Mouse (Mus musculus) kidney, adult 2 months (tissue): ENCODE measurements at regions not wholly inside any gene's neighbourhood (a gene's known extent, or its start where the extent isn't known, plus 50 kb on each side); places are given as distances from the start of the nearest gene placed in this dataset.

ENCODE experiments used
- DNase-seq: peaks from one replicate; pipeline ENCODE4 v3.0.0; 2021
- H3K27ac ChIP-seq: fragments of 200-500 bp; 2 replicates; pipeline ENCODE4 v1.5.1; 2012; ENCODE audit warnings: low read depth, low read length, control low read depth, inconsistent platforms; ENCODE audit not compliant: insufficient read depth
- H3K27me3 ChIP-seq: fragments of 200-500 bp; replicated peaks from 2 replicates; pipeline ENCODE4 v1.6.1; 2012; ENCODE audit warnings: mild to moderate bottlenecking, moderate library complexity, low read length, inconsistent platforms; ENCODE audit not compliant: control insufficient read depth, insufficient read depth
- H3K36me3 ChIP-seq: fragments of 200-500 bp; 2 replicates; pipeline ENCODE4 v1.6.1; 2012; ENCODE audit warnings: mild to moderate bottlenecking, moderate library complexity, low read length, inconsistent platforms; ENCODE audit not compliant: control insufficient read depth, insufficient read depth
- H3K4me1 ChIP-seq: fragments of 200-500 bp; 2 replicates; pipeline ENCODE4 v1.6.1; 2011; ENCODE audit warnings: low read length; ENCODE audit not compliant: control insufficient read depth, insufficient read depth
- H3K4me3 ChIP-seq: fragments of 200-500 bp; 2 replicates; pipeline ENCODE4 v1.5.1; 2011; ENCODE audit warnings: mild to moderate bottlenecking, low read depth, low read length, control low read depth; ENCODE audit not compliant: insufficient read depth
- CTCF ChIP-seq: fragments of 200-500 bp; conservative IDR thresholded peaks from 2 replicates; pipeline ENCODE4 v1.5.1; 2011; ENCODE audit warnings: low read depth, mild to moderate bottlenecking, control low read depth, low read length, moderate library complexity, mixed read lengths; ENCODE audit not compliant: insufficient read depth, insufficient read length
- POLR2A ChIP-seq: fragments of 200-500 bp; IDR thresholded peaks from one replicate; pipeline ENCODE4 v1.6.1; 2011; ENCODE audit warnings: low read depth, low read length, control low read depth
- WGBS: fragments of 180-500 bp; shearing (Covaris S2); methylation state at CpG from one replicate; pipeline ENCODE4 v1.1.7; 2018; 5-methylcytosine and 5-hydroxymethylcytosine counted together

DNA sequence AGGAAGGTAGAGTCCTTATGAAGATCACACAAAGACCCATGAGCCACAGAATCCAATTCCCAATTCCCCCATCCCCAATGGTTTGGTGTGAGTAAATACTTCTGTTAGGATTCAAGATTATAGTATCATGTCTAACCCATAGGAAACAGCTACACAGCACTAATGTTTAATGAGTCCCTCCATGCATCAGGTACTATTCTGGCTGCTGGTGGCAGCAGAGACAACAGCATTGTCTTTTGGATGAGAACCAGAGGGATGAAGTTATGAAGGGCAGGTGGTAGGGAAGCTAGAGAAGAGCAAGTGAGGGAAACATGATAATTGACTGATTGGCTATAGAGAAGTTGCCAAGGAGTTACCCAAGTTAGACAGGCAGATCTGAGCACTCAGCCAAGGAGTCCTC is 885.0 kb downstream of the Epha4 start:
- Histone ChIP-seq H3K27me3 (no peaks in the 10 kb centered on the region), H3K4me3 (no peak overlapping the region), H3K36me3 (no peaks in the 10 kb centered on the region), H3K4me1 (no peaks in the 10 kb centered on the region), H3K27ac (no peak overlapping the region)
- DNase-seq = no peak
- no peak for TF ChIP-seq CTCF
- no peak for TF ChIP-seq POLR2A

DNA sequence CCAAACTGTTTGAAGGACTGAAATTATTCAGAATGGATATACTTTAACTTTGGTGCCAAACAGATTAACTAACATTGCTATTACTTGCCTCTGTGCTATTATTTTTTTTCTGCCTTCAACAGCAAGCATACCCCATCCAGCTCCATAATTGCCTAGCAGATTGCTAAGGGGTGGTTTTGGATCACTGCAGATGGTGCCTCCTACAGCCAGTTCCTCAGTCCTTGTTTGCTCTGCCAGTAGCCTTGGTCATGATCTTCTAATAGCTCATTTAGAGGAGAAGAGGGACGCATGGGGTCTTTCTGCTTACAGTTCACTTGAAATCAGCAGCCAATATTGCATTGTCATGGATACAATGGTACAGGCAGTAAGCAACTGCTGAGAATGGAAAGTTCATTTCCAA is 880.8 kb downstream of the Epha4 start:
- no peak for TF ChIP-seq POLR2A
- no peak for TF ChIP-seq CTCF
- no peak for DNase-seq
- Histone ChIP-seq H3K27me3 (no peaks in the 10 kb centered on the region), H3K27ac (no peak overlapping the region), H3K36me3 (no peaks in the 10 kb centered on the region), H3K4me1 (no peaks in the 10 kb centered on the region), H3K4me3 (no peak overlapping the region)
- WGBS = 69% methylated on average over 1 of the region's 1 CpGs

DNA sequence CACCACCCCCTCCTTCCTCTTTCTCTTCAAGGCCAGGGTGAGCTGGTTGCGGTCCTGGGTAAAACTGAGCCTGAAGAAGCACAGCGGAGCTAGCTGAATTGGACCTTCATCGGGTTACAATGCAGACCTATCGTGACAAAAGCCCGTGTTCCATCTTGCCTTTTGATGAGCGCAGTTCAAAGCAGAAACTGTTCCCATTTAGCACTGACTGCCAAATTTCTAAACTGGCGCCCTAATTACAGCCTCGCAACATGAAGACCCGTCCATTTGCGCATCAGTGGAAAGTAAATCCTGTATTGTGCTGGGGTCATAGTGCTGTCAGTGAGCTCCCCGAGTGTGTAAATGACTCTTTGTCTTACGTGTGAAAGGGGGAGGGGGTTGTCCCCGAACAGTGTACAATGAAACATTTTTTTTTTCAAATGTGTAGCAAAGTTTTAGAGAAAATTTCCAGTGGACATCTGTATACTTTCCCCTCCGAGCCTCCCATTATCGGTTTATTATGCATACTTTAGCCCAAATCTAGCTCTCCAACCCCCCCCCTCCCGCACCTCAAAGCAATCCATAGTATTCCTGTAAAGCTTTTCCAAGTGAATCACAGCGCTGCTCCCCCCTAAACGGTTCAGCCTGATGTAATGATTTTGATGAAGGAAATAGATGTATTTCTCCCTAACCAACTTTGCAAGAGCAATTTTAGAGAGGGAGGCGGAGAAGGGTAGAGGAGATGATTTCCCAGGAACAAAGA is 877.4 kb downstream of the Epha4 start:
- Histone ChIP-seq H3K4me1 (no peaks in the 10 kb centered on the region), H3K36me3 (no peaks in the 10 kb centered on the region), H3K27me3 (no peaks in the 10 kb centered on the region), H3K4me3 (no peak overlapping the region), H3K27ac (no peak overlapping the region)
- TF ChIP-seq POLR2A (no peak), CTCF (no peak)
- DNase-seq = no peak
- 74% methylated on average over 19 of the region's 19 CpGs for WGBS

DNA sequence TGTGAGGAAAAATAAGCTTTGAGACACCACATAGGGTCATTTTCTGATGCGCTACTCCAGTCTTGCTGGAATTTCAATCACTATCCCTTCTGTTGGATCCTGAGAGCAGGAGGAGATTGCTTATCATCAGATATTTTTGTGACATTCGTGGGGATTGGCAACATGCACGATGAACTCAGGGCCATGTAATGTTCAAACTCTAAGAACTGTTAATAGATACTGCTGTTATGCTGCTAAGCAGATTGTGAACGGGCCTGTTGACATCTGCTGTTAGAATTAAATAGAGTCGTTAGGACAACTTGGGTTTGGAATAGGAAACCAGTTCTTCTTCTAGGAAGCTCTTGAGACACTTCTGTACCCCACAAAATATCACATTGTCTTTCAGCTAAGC is 876.9 kb downstream of the Epha4 start:
- DNase-seq = no peak
- Histone ChIP-seq H3K27ac (no peak overlapping the region), H3K4me3 (no peak overlapping the region), H3K27me3 (no peaks in the 10 kb centered on the region), H3K4me1 (no peaks in the 10 kb centered on the region), H3K36me3 (no peaks in the 10 kb centered on the region)
- TF ChIP-seq POLR2A (no peak), CTCF (no peak)
- 81% methylated on average over 5 of the region's 5 CpGs for WGBS

DNA sequence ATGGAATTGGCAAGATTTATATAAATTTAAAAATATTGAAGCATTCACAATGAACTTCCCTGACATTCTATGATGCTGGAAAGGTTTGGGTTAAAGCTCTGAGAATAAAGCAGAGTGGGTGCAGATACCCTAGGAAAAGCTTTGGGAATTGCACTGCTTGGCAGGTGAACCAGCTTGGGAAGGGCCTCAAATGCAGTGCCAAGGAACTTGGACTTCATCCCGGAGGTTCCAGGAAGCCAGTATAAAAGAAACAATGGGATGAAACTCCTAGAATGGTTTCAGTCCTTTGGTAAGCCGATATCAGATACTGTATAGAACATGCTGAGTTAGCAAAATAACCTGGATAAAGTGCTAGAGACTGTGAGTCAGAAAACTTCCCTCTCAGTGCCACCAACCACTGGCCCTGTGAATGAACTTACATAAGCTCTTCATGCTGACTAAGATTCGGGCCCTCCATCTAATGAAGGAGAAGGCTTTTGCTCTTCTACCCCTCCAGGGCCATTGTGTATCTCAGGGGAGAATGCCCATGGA is 873.6 kb downstream of the Epha4 start:
- no peak overlapping the region for H3K4me3 ChIP-seq
- no peaks in the 10 kb centered on the region for H3K27me3 ChIP-seq
- DNase-seq = no peak
- H3K36me3 ChIP-seq = no peaks in the 10 kb centered on the region
- 64% methylated on average over 3 of the region's 3 CpGs for WGBS
- no peak overlapping the region for H3K27ac ChIP-seq
- TF ChIP-seq POLR2A = no peak
- no peaks in the 10 kb centered on the region for H3K4me1 ChIP-seq

DNA sequence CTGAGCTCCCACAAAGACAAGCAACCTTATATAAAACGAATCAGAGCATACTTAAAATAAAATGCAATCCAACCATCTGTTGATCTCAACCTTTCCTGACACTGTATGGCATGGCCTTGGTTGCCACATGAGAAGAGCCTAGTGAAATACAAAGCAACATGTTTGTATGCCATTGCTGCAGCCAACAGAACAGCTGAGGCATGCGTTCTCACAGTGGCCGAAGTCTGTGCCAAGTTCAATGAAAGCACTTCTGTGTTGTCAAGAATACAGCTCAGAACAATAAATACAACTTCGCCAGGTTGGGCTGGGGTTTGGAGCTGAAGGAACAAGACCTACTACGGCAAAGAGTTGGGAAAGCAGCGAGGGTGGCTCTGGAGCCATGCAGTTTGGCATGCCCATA is 872.2 kb downstream of the Epha4 start:
- Histone ChIP-seq H3K4me3 (no peak overlapping the region), H3K36me3 (no peaks in the 10 kb centered on the region)
- WGBS = 86% methylated on average over 6 of the region's 6 CpGs

DNA sequence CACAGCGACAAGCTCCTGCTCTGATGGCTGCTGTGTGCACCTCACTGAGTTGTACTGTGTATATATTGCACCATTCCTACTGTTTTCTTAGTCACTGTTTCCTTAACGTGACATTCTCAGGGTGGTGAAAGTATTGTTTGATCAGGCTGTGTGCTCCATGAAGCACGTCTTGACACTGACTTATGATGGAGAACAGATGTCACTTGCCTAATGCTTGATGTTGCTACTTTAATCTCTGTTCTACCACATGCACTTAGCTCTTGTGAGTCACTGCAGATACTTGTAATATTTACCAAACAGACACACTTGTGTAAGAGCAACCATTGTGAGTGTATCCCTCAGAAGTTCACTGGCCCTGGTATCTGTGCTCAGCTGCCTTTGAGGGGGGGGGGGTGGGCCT is 870.0 kb downstream of the Epha4 start:
- H3K27ac ChIP-seq = no peak overlapping the region
- H3K4me1 ChIP-seq = no peaks in the 10 kb centered on the region
- H3K27me3 ChIP-seq = no peaks in the 10 kb centered on the region; the same call in 1 of the 2 replicates
- no peaks in the 10 kb centered on the region for H3K36me3 ChIP-seq
- DNase-seq = no peak
- no peak overlapping the region for H3K4me3 ChIP-seq
- no peak for TF ChIP-seq CTCF
- no peak for TF ChIP-seq POLR2A
- 64% methylated on average over 3 of the region's 3 CpGs for WGBS

More for the DNA sequence above, 872.2 kb downstream of the Epha4 start:
- TF ChIP-seq CTCF = no peak
- Histone ChIP-seq H3K27ac (no peak overlapping the region), H3K27me3 (no peaks in the 10 kb centered on the region; the same call in 1 of the 2 replicates), H3K4me1 (no peaks in the 10 kb centered on the region)
- no peak for DNase-seq

DNA sequence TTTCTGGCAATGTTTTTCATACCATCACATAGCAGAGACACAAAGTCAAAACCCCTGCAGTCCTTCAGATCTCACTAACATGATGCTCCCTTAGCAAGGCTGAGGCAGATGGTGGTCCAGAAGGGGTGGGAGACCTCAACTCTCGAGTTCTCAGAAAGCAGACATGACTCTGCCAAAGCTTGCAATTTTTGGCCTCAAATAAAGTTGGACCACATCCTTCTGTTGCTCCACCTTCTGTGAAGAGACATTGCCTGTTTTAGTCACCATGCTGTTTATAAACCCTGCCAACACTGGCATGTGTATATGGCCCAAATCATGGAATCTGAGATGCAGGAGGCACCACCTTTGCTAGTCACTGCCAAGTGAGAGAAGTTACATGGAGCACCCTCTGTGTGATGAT is 860.1 kb downstream of the Epha4 start:
- TF ChIP-seq POLR2A (no peak), CTCF (no peak)
- no peaks in the 10 kb centered on the region for H3K4me1 ChIP-seq
- WGBS = 51% methylated on average over 1 of the region's 1 CpGs
- H3K27me3 ChIP-seq = no peaks in the 10 kb centered on the region
- H3K4me3 ChIP-seq = no peak overlapping the region
- H3K27ac ChIP-seq = no peak overlapping the region
- no peaks in the 10 kb centered on the region for H3K36me3 ChIP-seq
- DNase-seq = no peak
